Mouse (Mus musculus) bone marrow, adult 2 months (tissue): Measurements from ENCODE around the gene 4931428L18Rik. TPM values are rescaled to one million over a fixed set of nuclear protein-coding genes. Genes with fewer than 3 reads are reported as not detected.

Experiments
- H3K27ac ChIP-seq: fragments of 200-500 bp; 2 replicates; pipeline ENCODE4 v1.5.1; 2012; ENCODE audit warnings: low read depth, mild to moderate bottlenecking, control low read depth, inconsistent platforms, low read length; ENCODE audit not compliant: control insufficient read depth, poor library complexity, insufficient read depth
- H3K4me1 ChIP-seq: fragments of 200-500 bp; 2 replicates; pipeline ENCODE4 v1.6.1; 2011; ENCODE audit warnings: low read length; ENCODE audit not compliant: control insufficient read depth, insufficient read depth
- H3K4me3 ChIP-seq: fragments of 200-500 bp; replicated peaks from 2 replicates; pipeline ENCODE3; 2011; ENCODE audit warnings: mild to moderate bottlenecking, low read depth, low read length, control low read depth; ENCODE audit not compliant: control insufficient read depth
- CTCF ChIP-seq: fragments of 200-500 bp; IDR thresholded peaks from 2 replicates; pipeline ENCODE4 v1.5.1; 2011; ENCODE audit warnings: low read length, control low read depth; ENCODE audit not compliant: control insufficient read depth, insufficient read depth
- POLR2A ChIP-seq: fragments of 200-500 bp; IDR thresholded peaks from 2 replicates; pipeline ENCODE4 v1.6.1; 2011; ENCODE audit warnings: low read depth, mild to moderate bottlenecking, control low read depth, low read length, borderline replicate concordance; ENCODE audit not compliant: control insufficient read depth
- WGBS: fragments of 180-500 bp; shearing (Covaris S2); methylation state at CpG from one replicate; pipeline ENCODE4 v1.1.7; 2018; 5-methylcytosine and 5-hydroxymethylcytosine counted together
- polyA plus RNA-seq: library from polyadenylated mRNA; stranded (reverse); fragments of >200 nt; gene quantifications from 2 replicates; pipeline ENCODE4 v1.2.4, GENCODE M21; 2011; ENCODE audit warnings: low replicate concordance; ENCODE audit not compliant: missing spikeins, insufficient read depth, insufficient read length

4931428L18Rik gene
- polyA plus RNA-seq, 1 experiment: not detected

- H3K27ac ChIP-seq: no peak overlapping the region
- no peak overlapping the region for H3K4me3 ChIP-seq
- no peaks in the 10 kb centered on the region for H3K4me1 ChIP-seq
- WGBS: 84% methylated on average over 3 of the region's 3 CpGs
- TF ChIP-seq CTCF: no peak
- TF ChIP-seq POLR2A: no peak
Measured at GRCm38 (mm10) chr1:31138387-31138786, 84.1 kb downstream of the 4931428L18Rik start.

GRCm38 (mm10) chr1:31113466-31113865 lies 109.0 kb downstream of the 4931428L18Rik start:
- Histone ChIP-seq H3K4me3 (no peak overlapping the region), H3K27ac (no peak overlapping the region), H3K4me1 (no peaks in the 10 kb centered on the region)
- no peak for TF ChIP-seq CTCF
- no peak for TF ChIP-seq POLR2A
- 75% methylated on average over 4 of the region's 4 CpGs for WGBS

- TF ChIP-seq CTCF (no peak), POLR2A (no peak)
- no peaks in the 10 kb centered on the region; the same call in 1 of the 2 replicates for H3K4me1 ChIP-seq
- 87% methylated on average over 3 of the region's 3 CpGs for WGBS
- no peak overlapping the region for H3K27ac ChIP-seq
- H3K4me3 ChIP-seq: no peak overlapping the region
Measured at GRCm38 (mm10) chr1:31107961-31108360, 114.5 kb downstream of the 4931428L18Rik start.

GRCm38 (mm10) chr1:31102863-31103657 lies 119.4 kb downstream of the 4931428L18Rik start:
- peak overlapping the region; percentile 18 for H3K4me3 ChIP-seq
- whole genome bisulfite sequencing: 65% methylated on average over 12 of the region's 12 CpGs
- TF ChIP-seq CTCF: no peak
- no peak for TF ChIP-seq POLR2A
- no peak overlapping the region for H3K27ac ChIP-seq
- H3K4me1 ChIP-seq: no peaks in the 10 kb centered on the region; the same call in 1 of the 2 replicates

GRCm38 (mm10) chr1:31102280-31102679 lies 120.2 kb downstream of the 4931428L18Rik start:
- TF ChIP-seq CTCF: no peak
- no peak for TF ChIP-seq POLR2A
- no peak overlapping the region for H3K27ac ChIP-seq
- no peak overlapping the region for H3K4me3 ChIP-seq
- H3K4me1 ChIP-seq: no peaks in the 10 kb centered on the region; the same call in 1 of the 2 replicates
- 75% methylated on average over 2 of the region's 2 CpGs for WGBS

GRCm38 (mm10) chr1:31097208-31097607 lies 125.3 kb downstream of the 4931428L18Rik start:
- WGBS: 79% methylated on average over 3 of the region's 3 CpGs
- no peak overlapping the region for H3K27ac ChIP-seq

GRCm38 (mm10) chr1:31096466-31096793 lies 126.1 kb downstream of the 4931428L18Rik start:
- 68% methylated on average over 2 of the region's 2 CpGs for WGBS
- TF ChIP-seq POLR2A (no peak), CTCF (no peak)
- H3K27ac ChIP-seq: no peak overlapping the region

More at GRCm38 (mm10) chr1:31097208-31097607, 125.3 kb downstream of the 4931428L18Rik start:
- Histone ChIP-seq H3K4me3 (no peak overlapping the region), H3K4me1 (no peaks in the 10 kb centered on the region)
- TF ChIP-seq POLR2A: no peak
- TF ChIP-seq CTCF: no peak

GRCm38 (mm10) chr1:31095706-31096465 lies 126.6 kb downstream of the 4931428L18Rik start:
- H3K4me1 ChIP-seq: no peaks in the 10 kb centered on the region
- TF ChIP-seq POLR2A: no peak
- no peak for TF ChIP-seq CTCF
- no peak overlapping the region for H3K27ac ChIP-seq
- 72% methylated on average over 5 of the region's 5 CpGs for WGBS
- no peak overlapping the region for H3K4me3 ChIP-seq

More at GRCm38 (mm10) chr1:31096466-31096793, 126.1 kb downstream of the 4931428L18Rik start:
- Histone ChIP-seq H3K4me3 (no peak overlapping the region), H3K4me1 (no peaks in the 10 kb centered on the region)
